ENCODE assay signal across 8 mouse cellular contexts in genomic region chr14:46240046-46240800, GRCm38 (mm10).
DNase-seq lines count a peak whose midpoint lies in the region; ATAC-seq and TF ChIP-seq lines count a peak whose summit lies in the region.

No protein-coding gene starts in this region.

- no peak overlapping the region for H3K4me3 ChIP-seq in heart, embryonic 10.5 days
- no peak overlapping the region for H3K4me3 ChIP-seq in kidney, postnatal 0 days (replicated peaks; ENCODE audit: low read depth, low read length)

- no peaks in the 10 kb centered on the region for H3K4me1 ChIP-seq in heart, embryonic 10.5 days
- no peaks in the 10 kb centered on the region for H3K4me1 ChIP-seq in kidney, postnatal 0 days (replicated peaks; ENCODE audit: insufficient read depth, low read length)

- H3K9me3 ChIP-seq in heart, embryonic 10.5 days: no peaks in the 10 kb centered on the region
- H3K9me3 ChIP-seq in kidney, postnatal 0 days (replicated peaks; ENCODE audit: low read length): no peaks in the 10 kb centered on the region

- H3K36me3 ChIP-seq in heart, embryonic 10.5 days: no peaks in the 10 kb centered on the region
- no peaks in the 10 kb centered on the region for H3K36me3 ChIP-seq in kidney, postnatal 0 days (ENCODE audit: insufficient read depth, low read length)

- WGBS in heart, embryonic 10.5 days: 71% methylated on average over 15 of the region's 15 CpGs
- 66% methylated on average over 15 of the region's 15 CpGs for WGBS in kidney, postnatal 0 days

- no peak for ATAC-seq in kidney, postnatal 0 days (replicated peaks; ENCODE audit: low FRiP score, low read depth)

- H3K4me2 ChIP-seq in kidney, postnatal 0 days (ENCODE audit: low read length): no peak overlapping the region

- no peaks in the 10 kb centered on the region for H3K27me3 ChIP-seq in heart, embryonic 10.5 days (ENCODE audit: insufficient read depth, poor library complexity, severe bottlenecking)
- H3K27me3 ChIP-seq in kidney, postnatal 0 days (ENCODE audit: insufficient read depth, low read length): no peaks in the 10 kb centered on the region

- no peak for TF ChIP-seq CTCF in kidney, postnatal 0 days (IDR thresholded peaks at IDR 0.05; ENCODE audit: low read depth)

- H3K27ac ChIP-seq in heart, embryonic 10.5 days: no peak overlapping the region
- no peak overlapping the region for H3K27ac ChIP-seq in kidney, postnatal 0 days

- peak; percentile 94 for DNase-seq in heart, adult 11 months
- DNase-seq in heart, embryonic 10.5 days (ENCODE audit: low spot score): no peak
- peak; percentile 21 for DNase-seq in urinary bladder, postnatal 14 days (ENCODE audit: low spot score)
- DNase-seq in urinary bladder, adult 2 months (ENCODE audit: low spot score): no peak
- peak; percentile 66 for DNase-seq in kidney, postnatal 0 days (ENCODE audit: low spot score)
- no peak for DNase-seq in ovary, postnatal 10 days (ENCODE audit: low spot score)
- no peak for DNase-seq in left cerebral cortex, adult 11 months (ENCODE audit: low spot score)
- no peak for DNase-seq in thymus, postnatal 25 days

- no peak overlapping the region for H3K9ac ChIP-seq in kidney, postnatal 0 days (ENCODE audit: low read depth, low read length)

Comparison
In these comparisons a context has a peak if more than half of its experiments do, and no peak if none do; other contexts are left out.
1. DNase-seq: peak in heart, adult 11 months (single experiment), urinary bladder, postnatal 14 days (single experiment) and kidney, postnatal 0 days (single experiment); none in heart, embryonic 10.5 days (single experiment), urinary bladder, adult 2 months (single experiment), ovary, postnatal 10 days (single experiment), left cerebral cortex, adult 11 months (single experiment) and thymus, postnatal 25 days (single experiment).